Mouse (Mus musculus) testis, adult 2 months (tissue): Measurements from ENCODE around the gene Gtsf1. TPM values are rescaled to one million over a fixed set of nuclear protein-coding genes. Genes with fewer than 3 reads are reported as not detected.
A peak's percentile ranks its signal among the peaks of the same experiment; 100 is the strongest.
"Not testable (repeated sequence)": the region's sequence is repeated elsewhere in the genome, so short reads cannot be mapped to it uniquely, and the experiment has no call there.

Experiments used
- H3K27ac ChIP-seq: fragments of 200-500 bp; 2 replicates; pipeline ENCODE4 v1.5.1; 2012; ENCODE audit warnings: low read depth, low read length; ENCODE audit not compliant: control insufficient read depth, insufficient read depth
- H3K27me3 ChIP-seq: fragments of 200-500 bp; 2 replicates; pipeline ENCODE4 v1.6.1; 2012; ENCODE audit warnings: mild to moderate bottlenecking, low read length, moderate library complexity; ENCODE audit not compliant: control insufficient read depth, insufficient read depth
- H3K36me3 ChIP-seq: fragments of 200-500 bp; 2 replicates; pipeline ENCODE4 v1.6.1; 2012; ENCODE audit warnings: mild to moderate bottlenecking, low read length; ENCODE audit not compliant: control insufficient read depth, insufficient read depth
- H3K4me1 ChIP-seq: fragments of 200-500 bp; 2 replicates; pipeline ENCODE4 v1.6.1; 2012; ENCODE audit warnings: low read length; ENCODE audit not compliant: control insufficient read depth, insufficient read depth
- H3K4me3 ChIP-seq: fragments of 200-500 bp; 2 replicates; pipeline ENCODE4 v1.5.1; 2012; ENCODE audit warnings: low read depth, mild to moderate bottlenecking, low read length, moderate library complexity, mixed read lengths; ENCODE audit not compliant: control insufficient read depth
- CTCF ChIP-seq: fragments of 200-500 bp; IDR thresholded peaks from 2 replicates; pipeline ENCODE4 v1.5.1; 2012; ENCODE audit warnings: low read depth, mild to moderate bottlenecking, inconsistent platforms, low read length, moderate library complexity; ENCODE audit not compliant: control insufficient read depth, insufficient read depth, insufficient replicate concordance
- POLR2A ChIP-seq: fragments of 200-500 bp; IDR thresholded peaks from 2 replicates; pipeline ENCODE4 v1.6.1; 2012; ENCODE audit warnings: low read depth, mild to moderate bottlenecking, inconsistent platforms, low read length, moderate library complexity; ENCODE audit not compliant: control insufficient read depth
- polyA plus RNA-seq: library from polyadenylated mRNA; depleted of rRNA; stranded (reverse); fragments of >200 nt; gene quantifications from 2 replicates; pipeline ENCODE4 v1.2.3, GENCODE M21; 2012

The Gtsf1 gene
- polyA plus RNA-seq, 1 experiment = 515 TPM

DNA sequence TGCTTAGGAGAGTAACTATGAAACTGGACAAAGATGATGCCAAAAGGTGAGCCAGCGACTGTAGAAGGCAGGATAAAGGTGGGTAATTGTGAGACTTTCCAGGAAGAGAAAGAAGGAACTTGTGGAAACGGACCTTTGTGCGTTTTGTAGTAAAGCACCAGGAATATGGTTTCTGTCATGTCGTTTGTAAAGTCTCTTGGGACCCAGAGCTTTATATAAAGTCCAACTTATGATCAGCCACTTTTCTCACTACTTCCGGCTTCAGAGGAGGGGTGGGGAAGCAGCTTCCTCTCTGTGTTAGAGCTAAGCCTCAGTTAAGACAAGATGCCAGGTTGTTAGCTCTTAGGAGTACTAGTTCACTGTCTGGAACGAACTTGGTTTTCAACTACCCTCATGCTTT, 24.2 kb upstream of the Gtsf1 start:
- no peaks in the 10 kb centered on the region for H3K36me3 ChIP-seq
- no peaks in the 10 kb centered on the region for H3K4me1 ChIP-seq
- TF ChIP-seq CTCF (no peak), POLR2A (no peak)

DNA sequence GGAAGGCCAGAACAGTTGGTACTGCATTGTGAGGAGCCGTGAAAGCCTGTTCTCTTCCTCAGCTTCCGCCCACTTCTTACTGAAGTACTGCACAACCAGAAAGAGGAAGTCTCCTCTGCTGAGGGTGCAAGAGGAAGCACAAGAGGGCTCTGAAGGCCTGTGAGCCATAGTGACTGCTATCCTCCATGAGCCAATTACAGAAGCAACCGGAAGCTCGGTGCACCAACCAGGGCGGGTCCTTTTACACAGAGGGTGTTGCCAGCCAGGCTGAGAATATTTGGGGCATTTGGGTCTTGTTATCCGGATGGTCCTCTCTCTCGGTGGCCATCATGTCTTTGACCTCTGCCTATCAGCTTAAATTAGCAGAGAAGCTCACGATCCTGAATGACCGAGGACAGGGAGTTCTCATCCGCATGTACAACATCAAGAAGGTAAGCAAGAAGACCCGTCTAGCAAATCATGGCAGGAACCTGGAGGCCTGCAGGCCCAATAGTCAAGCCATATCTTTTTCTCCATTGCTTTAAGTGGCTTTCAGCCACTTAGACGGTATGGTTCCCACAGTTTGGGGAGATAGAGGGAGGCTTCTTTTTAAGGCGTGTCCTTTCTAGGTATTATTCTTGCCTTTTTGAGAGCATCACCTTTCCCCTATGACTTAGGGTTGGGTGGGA, 23.4 kb upstream of the Gtsf1 start, which contains the start of gene Nckap1l:
Nckap1l (plus strand) TSS at position 244 of the 668 bp plus-strand sequence.
- no peaks in the 10 kb centered on the region for H3K36me3 ChIP-seq
- H3K27ac ChIP-seq = no peak within 1 kb of the TSS
- H3K4me3 ChIP-seq = no peak within 1 kb of the TSS
- no peaks in the 10 kb centered on the region for H3K4me1 ChIP-seq
- H3K27me3 ChIP-seq = no peaks in the 10 kb centered on the region
- TF ChIP-seq POLR2A = no peak
- TF ChIP-seq CTCF = no peak

More for the DNA sequence above, 24.2 kb upstream of the Gtsf1 start:
- no peaks in the 10 kb centered on the region for H3K27me3 ChIP-seq
- no peak overlapping the region for H3K27ac ChIP-seq
- H3K4me3 ChIP-seq = no peak overlapping the region

DNA sequence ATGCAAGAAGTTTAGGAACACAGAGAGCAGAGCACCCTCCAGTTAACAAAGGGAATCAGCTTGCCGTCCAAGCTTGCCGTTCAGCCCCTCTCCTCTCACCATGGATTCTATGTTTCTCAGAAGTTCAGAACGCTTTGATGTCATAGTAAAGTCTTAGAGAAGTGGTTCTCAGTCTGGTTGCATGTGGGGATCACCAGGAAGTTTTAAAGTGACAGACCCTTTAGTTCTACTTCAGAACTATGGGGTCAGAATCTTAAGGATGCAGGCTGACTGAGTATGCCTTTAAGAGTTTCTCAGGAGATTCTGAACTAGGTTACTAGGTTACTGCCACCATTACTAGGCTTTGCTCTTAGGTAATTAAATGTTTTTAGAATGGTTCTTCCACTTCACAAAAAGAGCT, 18.1 kb upstream of the Gtsf1 start, which contains the start of gene Gtsf2:
Gtsf2 (minus strand) TSS at position 101 of the 400 bp plus-strand sequence.
- TF ChIP-seq CTCF (no peak), POLR2A (peak; percentile 54; the same call in 1 of the 2 replicates)

DNA sequence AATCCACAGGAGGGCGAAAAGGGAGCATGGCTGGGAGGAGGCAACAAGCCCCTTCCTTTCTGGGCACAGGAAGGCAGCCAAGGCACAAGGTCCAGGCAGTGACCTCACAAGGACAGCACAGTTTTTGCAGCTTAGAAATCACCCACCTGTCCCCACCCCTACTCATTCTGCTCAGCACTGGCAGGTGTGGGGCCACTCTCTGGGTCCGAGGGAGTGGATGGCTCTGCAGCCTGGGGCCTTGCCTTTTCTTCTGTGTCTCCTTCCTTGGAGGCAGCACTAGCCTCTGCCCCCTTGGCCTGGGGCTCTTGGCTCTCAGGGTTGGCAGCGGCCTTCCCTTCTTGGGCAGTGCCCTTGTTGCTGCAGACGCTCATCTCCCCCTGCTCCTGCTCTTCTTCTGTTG, 15.7 kb upstream of the Gtsf1 start:
- H3K4me3 ChIP-seq = peak overlapping the region; percentile 84
- H3K36me3 ChIP-seq, H3K27me3 ChIP-seq, H3K27ac ChIP-seq, H3K4me1 ChIP-seq: not testable (repeated sequence)
- peak; percentile 21; the same call in 1 of the 2 replicates for TF ChIP-seq POLR2A

More for the DNA sequence above, 18.1 kb upstream of the Gtsf1 start, which contains the start of gene Gtsf2:
- Histone ChIP-seq H3K36me3 (no peaks in the 10 kb centered on the region), H3K27me3 (no peaks in the 10 kb centered on the region), H3K4me1 (no peaks in the 10 kb centered on the region), H3K4me3 (peak within 1 kb of the TSS; percentile 81), H3K27ac (no peak within 1 kb of the TSS)

DNA sequence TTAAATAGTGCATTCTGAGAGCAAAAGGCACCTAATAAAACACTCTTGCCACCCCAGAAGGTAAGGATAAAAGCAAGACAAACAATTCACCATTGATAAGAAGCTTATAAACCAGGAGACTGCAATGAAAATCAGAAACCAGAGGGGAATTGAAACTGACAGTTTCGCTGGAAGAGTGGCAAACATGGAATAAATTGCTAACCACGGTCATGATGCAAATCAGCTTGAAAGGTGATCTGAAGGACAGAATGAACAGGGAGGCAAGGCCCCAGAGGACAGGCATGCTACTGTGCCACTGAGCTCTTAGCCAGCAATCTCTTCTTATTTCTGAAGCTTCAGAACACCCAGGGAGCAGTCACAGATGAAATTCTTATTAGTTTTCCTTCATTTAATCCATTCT, 3.3 kb downstream of the Gtsf1 start:
- Histone ChIP-seq H3K4me1 (no peaks in the 10 kb centered on the region), H3K27me3 (no peaks in the 10 kb centered on the region), H3K4me3 (peak overlapping the region; percentile 47; the same call in 1 of the 2 replicates), H3K36me3 (no peaks in the 10 kb centered on the region), H3K27ac (no peak overlapping the region)
- TF ChIP-seq CTCF (no peak), POLR2A (no peak)

DNA sequence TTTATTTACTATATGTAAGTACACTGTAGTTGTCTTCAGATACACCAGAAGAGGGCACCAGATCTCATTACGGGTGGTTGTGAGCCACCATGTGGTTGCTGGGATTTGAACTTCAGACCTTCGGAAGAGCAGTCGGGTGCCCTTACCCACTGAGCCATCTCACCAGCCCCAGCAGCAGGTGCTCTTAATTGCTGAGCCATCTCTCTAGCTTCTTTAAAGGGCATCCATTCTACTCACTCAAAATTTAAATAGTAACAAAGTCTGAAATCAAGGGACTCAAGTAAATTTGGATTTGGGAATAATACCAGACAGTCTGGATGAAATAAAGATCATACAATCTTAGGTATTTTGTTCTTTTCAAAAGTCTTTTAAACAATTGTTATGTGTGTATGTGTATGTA, 24.7 kb downstream of the Gtsf1 start:
- H3K4me1 ChIP-seq, H3K36me3 ChIP-seq, H3K4me3 ChIP-seq, H3K27me3 ChIP-seq, H3K27ac ChIP-seq: not testable (repeated sequence)

DNA sequence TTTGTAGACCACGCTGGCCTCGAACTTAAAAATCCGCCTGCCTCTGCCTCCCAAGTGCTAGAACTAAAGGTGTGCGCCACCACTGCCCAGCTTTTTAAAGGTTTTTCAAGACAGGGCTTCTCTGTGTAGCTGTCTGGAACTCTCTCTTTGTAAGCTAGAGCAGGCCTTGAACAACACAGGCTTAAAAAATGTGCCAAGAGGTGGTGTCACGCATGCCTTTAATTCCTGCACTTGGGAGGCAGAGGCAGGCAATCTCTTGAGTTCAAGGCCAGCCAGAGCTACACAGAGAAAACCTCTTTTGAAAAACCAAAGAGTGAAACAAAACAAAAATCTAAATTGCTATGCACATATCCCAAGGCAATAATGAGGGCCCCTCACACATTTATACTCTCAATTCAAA, 28.9 kb downstream of the Gtsf1 start:
- H3K27ac ChIP-seq = no peak overlapping the region

More for the DNA sequence above, 28.9 kb downstream of the Gtsf1 start:
- TF ChIP-seq CTCF (no peak), POLR2A (no peak)
- Histone ChIP-seq H3K4me1 (no peaks in the 10 kb centered on the region), H3K27me3 (no peaks in the 10 kb centered on the region), H3K4me3 (no peak overlapping the region), H3K36me3 (no peaks in the 10 kb centered on the region)
